Mouse (Mus musculus) liver, adult 2 months (tissue): ENCODE measurements around the gene Sv2a. TPM values are rescaled to one million over a fixed set of nuclear protein-coding genes. Genes with fewer than 3 reads are reported as not detected.

Source experiments
- DNase-seq: peaks from one replicate; pipeline ENCODE4 v3.0.0-alpha.2; 2011; ENCODE audit warnings: low read depth, low spot score; ENCODE audit errors: extremely low read depth
- H3K27ac ChIP-seq: fragments of 200-500 bp; replicated peaks from 2 replicates; pipeline ENCODE4 v1.5.1; 2012; ENCODE audit warnings: low read depth, mild to moderate bottlenecking, control low read depth, inconsistent platforms, low read length; ENCODE audit not compliant: insufficient read depth
- H3K27me3 ChIP-seq: fragments of 200-500 bp; 2 replicates; pipeline ENCODE4 v1.6.1; 2012; ENCODE audit warnings: mild to moderate bottlenecking, moderate library complexity, low read length, inconsistent platforms; ENCODE audit not compliant: control insufficient read depth, insufficient read depth
- H3K36me3 ChIP-seq: fragments of 200-500 bp; 2 replicates; pipeline ENCODE4 v1.6.1; 2012; ENCODE audit warnings: low read length, inconsistent platforms; ENCODE audit not compliant: control insufficient read depth, insufficient read depth
- H3K4me1 ChIP-seq: fragments of 200-500 bp; 2 replicates; pipeline ENCODE4 v1.6.1; 2011; ENCODE audit warnings: low read length; ENCODE audit not compliant: control insufficient read depth, insufficient read depth
- H3K4me3 ChIP-seq: fragments of 200-500 bp; 2 replicates; pipeline ENCODE4 v1.5.1; 2011; ENCODE audit warnings: low read depth, mild to moderate bottlenecking, control low read depth, low read length, moderate library complexity; ENCODE audit not compliant: insufficient read depth
- H3K79me2 ChIP-seq: fragments of 200-500 bp; 2 replicates; pipeline ENCODE4 v1.6.1; 2012; ENCODE audit warnings: inconsistent platforms, mild to moderate bottlenecking, low read length, moderate library complexity; ENCODE audit not compliant: control insufficient read depth, insufficient read depth
- H3K9ac ChIP-seq: fragments of 200-500 bp; 2 replicates; pipeline ENCODE4 v1.6.1; 2012; ENCODE audit warnings: low read depth, mild to moderate bottlenecking, control low read depth, inconsistent platforms, low read length
- CTCF ChIP-seq: fragments of 200-500 bp; IDR thresholded peaks from 2 replicates; pipeline ENCODE4 v1.5.1; 2011; ENCODE audit warnings: low read depth, low read length, control low read depth
- POLR2A ChIP-seq: fragments of 200-500 bp; IDR thresholded peaks from 2 replicates; pipeline ENCODE4 v1.6.1; 2011; ENCODE audit warnings: low read length, control low read depth; ENCODE audit not compliant: insufficient read depth; ENCODE audit errors: extremely low read depth
- WGBS: fragments of 180-500 bp; shearing (Covaris S2); methylation state at CpG from one replicate; pipeline ENCODE4 v1.1.7; 2018; 5-methylcytosine and 5-hydroxymethylcytosine counted together
- polyA plus RNA-seq: library from polyadenylated mRNA; depleted of rRNA; stranded (reverse); fragments of >200 nt; gene quantifications from 2 replicates; pipeline ENCODE4 v1.2.3, GENCODE M21; 2012
- total RNA-seq: library from RNA; depleted of rRNA; stranded (reverse); fragments of >200 nt; gene quantifications from 2 replicates; pipeline ENCODE4 v1.2.3, GENCODE M21; 2014

The Sv2a gene
- total and polyA plus RNA-seq, 2 experiments, result under 0.01 to 0.66 TPM

DNA sequence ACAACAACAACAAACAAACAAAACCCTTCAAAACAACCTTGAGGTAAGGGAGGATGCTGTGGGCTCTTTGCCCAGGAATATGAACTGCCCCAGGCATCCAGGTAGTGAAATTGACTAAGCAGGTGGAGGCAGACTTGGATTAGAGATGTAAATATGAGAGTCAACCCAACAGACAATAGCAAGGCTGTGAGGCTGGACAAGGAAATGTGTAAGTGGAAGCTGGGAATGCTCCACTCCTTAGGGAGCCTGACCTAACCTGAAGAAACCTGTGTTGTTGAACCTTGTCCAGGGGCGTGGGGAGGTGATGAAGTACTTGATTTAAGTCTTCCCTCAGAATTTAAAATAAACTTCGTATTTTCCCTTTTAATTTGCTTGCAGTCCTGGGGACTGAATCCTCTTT, 2.0 kb upstream of the Sv2a start:
- Histone ChIP-seq H3K9ac (no peak overlapping the region), H3K27me3 (no peaks in the 10 kb centered on the region), H3K79me2 (no peaks in the 10 kb centered on the region), H3K4me3 (no peak overlapping the region), H3K4me1 (no peaks in the 10 kb centered on the region), H3K27ac (no peak overlapping the region), H3K36me3 (peaks cover 21% of the 10 kb centered on the region)
- DNase-seq, result no peak
- 89% methylated on average over 2 of the region's 2 CpGs for WGBS
- TF ChIP-seq POLR2A (no peak), CTCF (no peak)

DNA sequence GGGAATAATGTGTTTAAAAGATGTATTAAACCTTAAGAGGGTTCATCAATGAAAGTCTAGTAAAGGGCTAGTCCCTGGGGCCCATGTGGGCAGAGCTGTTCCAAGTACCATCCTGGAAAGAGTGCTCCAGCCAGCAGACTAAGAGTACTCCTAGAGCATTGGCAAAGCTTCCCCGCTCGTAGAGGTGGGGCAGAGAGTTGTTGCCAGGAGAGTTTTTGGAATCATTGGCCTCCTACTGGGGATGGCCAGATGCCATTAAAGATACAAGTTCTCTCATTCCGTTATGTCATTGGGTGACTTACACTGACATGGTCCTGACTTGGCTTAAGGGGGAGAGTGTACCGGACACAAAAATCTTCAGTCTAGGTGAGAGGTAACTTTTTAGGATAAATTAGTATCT, 1.4 kb upstream of the Sv2a start:
- TF ChIP-seq POLR2A, result no peak
- no peak for TF ChIP-seq CTCF
- WGBS, result 35% methylated on average over 4 of the region's 4 CpGs
- Histone ChIP-seq H3K4me3 (no peak overlapping the region), H3K4me1 (no peaks in the 10 kb centered on the region), H3K27ac (no peak overlapping the region), H3K36me3 (peaks cover 20% of the 10 kb centered on the region), H3K9ac (no peak overlapping the region), H3K79me2 (no peaks in the 10 kb centered on the region), H3K27me3 (no peaks in the 10 kb centered on the region)
- DNase-seq, result peak; percentile 79

DNA sequence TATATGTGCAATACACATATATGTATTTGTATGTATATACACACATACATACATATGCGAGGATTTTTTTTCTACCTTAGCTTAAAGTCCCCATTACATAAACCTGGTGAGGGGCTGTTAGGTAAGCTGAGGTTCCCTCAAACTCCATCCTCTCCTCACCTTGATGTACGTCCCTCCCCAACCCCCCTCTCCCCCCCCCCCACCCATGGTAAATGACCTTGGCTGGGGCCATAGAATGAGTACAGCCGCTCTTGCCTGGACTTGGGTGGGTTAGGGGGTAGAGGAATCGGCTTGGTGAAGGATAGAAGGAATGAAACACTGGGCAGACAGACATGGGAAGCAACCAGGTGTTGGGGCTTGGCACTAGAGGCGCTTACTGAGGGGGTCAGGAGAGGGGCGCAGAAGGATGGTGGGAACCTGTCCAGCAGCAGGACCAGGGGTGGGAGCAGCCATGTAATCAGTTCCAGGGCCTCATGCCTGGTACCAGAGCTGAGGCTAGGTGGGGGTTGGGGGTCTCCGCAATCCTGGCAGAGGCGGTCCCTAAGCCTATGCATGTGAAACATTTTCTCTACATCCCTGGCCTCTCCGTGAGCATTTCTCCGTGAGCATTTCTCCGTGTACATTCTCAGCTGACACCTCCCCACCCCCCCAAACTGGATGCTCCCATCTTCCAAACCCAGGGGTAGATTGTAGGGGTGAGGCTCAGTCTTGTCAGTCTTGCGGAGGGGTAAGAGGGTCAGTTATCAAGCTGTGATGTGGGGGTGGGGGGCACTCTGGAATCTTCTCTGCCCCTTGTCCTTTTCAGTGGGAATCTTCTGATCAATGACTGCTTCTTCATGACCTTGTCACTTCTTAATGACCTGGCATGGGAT, 795 bp downstream of the Sv2a start:
- H3K27me3 ChIP-seq, result no peaks in the 10 kb centered on the region
- H3K36me3 ChIP-seq, result peaks cover 10% of the 10 kb centered on the region
- H3K4me3 ChIP-seq, result no peak overlapping the region
- no peak overlapping the region for H3K27ac ChIP-seq
- TF ChIP-seq POLR2A, result no peak
- no peak for TF ChIP-seq CTCF
- DNase-seq, result no peak
- H3K79me2 ChIP-seq, result no peaks in the 10 kb centered on the region
- H3K9ac ChIP-seq, result no peak overlapping the region
- WGBS, result 53% methylated on average over 12 of the region's 12 CpGs
- H3K4me1 ChIP-seq, result no peaks in the 10 kb centered on the region

DNA sequence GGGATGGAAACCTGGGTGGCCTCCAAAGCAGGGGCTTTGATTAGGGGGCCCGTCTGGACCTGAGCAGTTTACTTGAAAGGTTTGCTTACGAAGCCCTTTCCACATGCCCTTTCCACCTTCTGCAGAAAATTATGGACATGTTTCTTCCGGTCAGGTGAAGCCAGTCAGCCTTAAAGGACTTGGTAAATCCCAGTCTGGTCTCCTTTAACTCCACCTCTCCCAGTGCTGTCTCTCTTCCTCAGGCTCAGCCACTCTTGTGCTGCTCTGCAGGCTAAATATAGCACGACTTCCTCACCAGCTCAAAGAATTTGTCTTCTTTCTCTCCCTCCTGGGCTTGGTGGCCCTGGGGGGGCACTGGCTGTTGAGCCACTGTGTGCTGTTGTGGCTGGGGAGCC, 1.4 kb downstream of the Sv2a start:
- WGBS, result 63% methylated on average over 4 of the region's 4 CpGs
- no peak overlapping the region for H3K4me3 ChIP-seq
- no peak for TF ChIP-seq POLR2A
- H3K4me1 ChIP-seq, result no peaks in the 10 kb centered on the region
- H3K36me3 ChIP-seq, result peaks cover 8% of the 10 kb centered on the region
- no peak for DNase-seq
- no peaks in the 10 kb centered on the region for H3K79me2 ChIP-seq
- no peak overlapping the region for H3K27ac ChIP-seq
- H3K27me3 ChIP-seq, result no peaks in the 10 kb centered on the region
- no peak overlapping the region for H3K9ac ChIP-seq

DNA sequence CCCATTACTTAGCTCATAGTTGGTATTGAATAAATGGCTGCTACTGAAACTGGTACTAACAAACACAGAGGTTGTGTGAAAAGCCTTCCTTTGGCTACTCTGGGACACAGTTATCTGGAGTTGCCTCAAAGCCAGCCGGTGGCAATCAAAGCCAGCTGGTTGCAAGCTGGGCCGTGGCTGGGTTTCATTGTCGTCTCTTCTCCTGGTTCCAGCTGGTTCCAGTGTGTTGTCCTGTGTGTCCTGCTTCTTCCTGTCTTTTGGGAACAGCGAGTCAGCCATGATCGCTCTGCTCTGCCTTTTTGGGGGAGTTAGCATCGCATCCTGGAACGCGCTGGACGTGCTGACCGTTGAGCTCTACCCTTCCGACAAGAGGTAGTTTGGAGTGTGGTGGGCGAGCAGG, 12.0 kb downstream of the Sv2a start:
- Histone ChIP-seq H3K9ac (no peak overlapping the region), H3K4me1 (peaks cover 2% of the 10 kb centered on the region; the same call in 1 of the 2 replicates), H3K27me3 (no peaks in the 10 kb centered on the region), H3K36me3 (no peaks in the 10 kb centered on the region), H3K27ac (no peak overlapping the region), H3K79me2 (no peaks in the 10 kb centered on the region), H3K4me3 (no peak overlapping the region)
- 71% methylated on average over 12 of the region's 12 CpGs for WGBS
- TF ChIP-seq POLR2A (no peak), CTCF (no peak)
- no peak for DNase-seq

DNA sequence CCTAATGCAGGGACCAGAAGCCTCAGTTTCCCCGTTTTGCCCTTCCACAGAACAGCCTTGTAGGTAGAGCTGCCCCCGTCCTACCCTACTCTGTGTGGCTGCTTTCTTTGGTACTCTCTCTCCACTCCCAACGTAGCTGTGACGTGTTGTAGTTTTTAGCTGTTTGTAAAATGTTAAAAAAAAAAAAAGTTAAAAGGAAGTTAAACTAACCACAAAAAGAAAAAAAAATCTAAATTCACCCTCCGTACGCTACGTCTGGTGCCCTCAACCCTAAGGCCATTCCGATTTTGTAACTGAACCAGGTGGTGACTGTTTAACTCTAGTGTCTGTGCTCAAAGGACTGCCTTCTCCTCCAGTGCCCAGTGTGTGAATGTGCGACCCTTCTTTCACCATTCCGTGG, 14.0 kb downstream of the Sv2a start:
- Histone ChIP-seq H3K27me3 (no peaks in the 10 kb centered on the region), H3K4me1 (peaks cover 4% of the 10 kb centered on the region; the same call in 1 of the 2 replicates), H3K27ac (no peak overlapping the region), H3K9ac (no peak overlapping the region), H3K36me3 (no peaks in the 10 kb centered on the region), H3K4me3 (no peak overlapping the region), H3K79me2 (no peaks in the 10 kb centered on the region)
- WGBS, result 82% methylated on average over 10 of the region's 10 CpGs
- TF ChIP-seq CTCF, result no peak
- TF ChIP-seq POLR2A, result no peak
- DNase-seq, result no peak
